Mouse (Mus musculus) limb, embryonic 10.5 days (tissue): ENCODE measurements around the gene Tbc1d7. TPM values are rescaled to one million over a fixed set of nuclear protein-coding genes. Genes with fewer than 3 reads are reported as not detected.

Source experiments
- DNase-seq: peaks from one replicate; pipeline ENCODE4 v3.0.0-alpha.2; 2017; ENCODE audit warnings: low spot score
- H3K27ac ChIP-seq: fragments of 300-500 bp; sonication (generic); 2 replicates; pipeline ENCODE4 v1.5.1; 2016; ENCODE audit warnings: mild to moderate bottlenecking
- H3K27me3 ChIP-seq: fragments of 300-500 bp; sonication (generic); 2 replicates; pipeline ENCODE4 v1.6.1; 2016; ENCODE audit warnings: low read depth, mild to moderate bottlenecking; ENCODE audit not compliant: poor library complexity, severe bottlenecking
- H3K36me3 ChIP-seq: fragments of 300-500 bp; sonication (generic); 2 replicates; pipeline ENCODE4 v1.6.1; 2016; ENCODE audit warnings: mild to moderate bottlenecking, moderate library complexity
- H3K4me1 ChIP-seq: fragments of 300-500 bp; sonication (generic); 2 replicates; pipeline ENCODE4 v1.6.1; 2016
- H3K4me3 ChIP-seq: fragments of 300-500 bp; sonication (generic); 2 replicates; pipeline ENCODE4 v1.5.1; 2016; ENCODE audit warnings: mild to moderate bottlenecking, moderate library complexity
- H3K9me3 ChIP-seq: fragments of 300-500 bp; sonication (generic); replicated peaks from 2 replicates; pipeline ENCODE4 v1.6.1; 2016; ENCODE audit warnings: mild to moderate bottlenecking
- WGBS: fragments of 180-500 bp; shearing (Covaris S2); methylation state at CpG from one replicate; pipeline ENCODE4 v1.1.7; 2016; 5-methylcytosine and 5-hydroxymethylcytosine counted together
- polyA plus RNA-seq: library from polyadenylated mRNA; unstranded; fragments of >200 nt; fragmentation: Nextera tagmentation; extraction: Ambion mirVana; gene quantifications from 2 replicates; pipeline ENCODE4 v1.2.1, GENCODE M21; 2016

Gene Tbc1d7
- polyA plus RNA-seq, 1 experiment from 2014 or later, result 67.6 TPM

DNA sequence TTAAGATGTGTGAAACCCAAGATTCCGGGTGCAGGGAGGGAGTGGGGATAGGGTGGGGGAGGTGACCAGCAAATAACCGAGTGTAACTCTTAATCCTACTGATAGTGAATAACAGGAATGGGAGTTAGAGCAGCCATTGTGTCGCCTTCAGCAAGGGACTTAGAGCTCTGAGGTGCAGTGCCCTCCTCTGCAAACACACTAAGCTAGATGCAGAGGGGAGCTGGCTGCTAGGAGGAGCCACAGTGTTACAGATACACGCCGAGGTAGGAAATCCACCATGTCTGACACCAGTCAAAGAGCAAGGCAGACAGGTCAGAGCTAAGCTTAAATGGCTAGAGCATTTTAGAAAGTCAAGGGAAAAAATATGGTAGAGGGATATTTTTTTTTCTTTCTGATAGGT is 13.9 kb downstream of the Tbc1d7 start:
- H3K36me3 ChIP-seq, result peaks cover 45% of the 10 kb centered on the region
- no peak for DNase-seq
- peak overlapping the region; percentile 74 for H3K27ac ChIP-seq
- 52% methylated on average over 5 of the region's 5 CpGs for WGBS
- H3K4me3 ChIP-seq, result no peak overlapping the region
- H3K9me3 ChIP-seq, result no peaks in the 10 kb centered on the region
- H3K27me3 ChIP-seq, result no peaks in the 10 kb centered on the region
- peaks cover 27% of the 10 kb centered on the region for H3K4me1 ChIP-seq

DNA sequence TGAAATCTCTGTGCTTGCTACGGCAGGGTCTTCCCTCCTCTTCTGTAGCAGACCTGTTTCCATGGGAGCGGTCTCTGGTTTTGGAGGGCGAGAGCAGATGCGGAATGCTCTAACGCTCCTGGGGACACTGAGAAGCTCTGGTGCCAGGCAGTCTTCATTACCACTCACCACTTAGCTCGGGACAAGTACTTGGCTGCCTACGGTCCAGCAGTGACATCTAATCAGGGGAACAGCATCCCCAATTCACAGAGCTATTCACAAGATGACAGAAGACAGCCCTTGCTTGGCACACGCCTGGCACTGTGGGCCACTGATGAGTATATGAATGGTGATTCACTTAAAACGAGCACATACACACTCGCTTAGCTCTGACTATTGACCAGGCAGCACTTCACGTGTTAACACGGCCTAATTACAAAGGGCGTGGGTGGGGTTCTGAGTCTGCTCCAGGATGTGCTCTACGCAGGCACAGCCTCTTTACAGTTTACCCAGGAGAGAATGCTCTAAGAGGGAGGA is 19.2 kb downstream of the Tbc1d7 start:
- H3K27ac ChIP-seq, result no peak overlapping the region
- H3K4me1 ChIP-seq, result peaks cover 14% of the 10 kb centered on the region
- peaks cover 50% of the 10 kb centered on the region for H3K36me3 ChIP-seq
- no peak for DNase-seq
- H3K9me3 ChIP-seq, result no peaks in the 10 kb centered on the region
- H3K4me3 ChIP-seq, result no peak overlapping the region
- no peaks in the 10 kb centered on the region for H3K27me3 ChIP-seq
- 93% methylated on average over 14 of the region's 14 CpGs for WGBS

DNA sequence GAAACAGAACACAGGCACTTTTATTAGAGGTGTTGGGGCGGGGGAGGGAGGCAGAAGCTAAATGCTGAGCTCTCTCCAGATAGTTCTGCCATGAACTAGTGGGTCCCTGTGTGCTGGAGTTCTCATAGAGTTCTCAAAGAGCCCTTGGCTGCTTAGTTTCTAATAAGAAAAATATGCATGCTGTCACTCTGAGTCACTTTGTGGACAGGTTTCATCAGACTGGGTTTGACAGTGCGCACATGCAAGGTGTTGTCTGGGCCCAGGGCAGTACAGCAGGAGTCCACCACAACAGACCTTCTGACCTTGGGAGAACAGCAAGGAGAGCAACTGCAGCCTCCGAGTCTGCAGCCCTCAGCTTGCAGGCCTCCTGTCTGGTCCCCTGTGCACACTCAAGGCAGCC is 21.6 kb downstream of the Tbc1d7 start:
- no peak for DNase-seq
- 86% methylated on average over 3 of the region's 3 CpGs for WGBS
- H3K27me3 ChIP-seq, result no peaks in the 10 kb centered on the region
- H3K36me3 ChIP-seq, result peaks cover 38% of the 10 kb centered on the region
- H3K9me3 ChIP-seq, result no peaks in the 10 kb centered on the region
- H3K4me1 ChIP-seq, result peaks cover 19% of the 10 kb centered on the region
- H3K27ac ChIP-seq, result no peak overlapping the region
- H3K4me3 ChIP-seq, result no peak overlapping the region

GRCm38 (mm10) chr13:43148692-43149091 is 22.6 kb downstream of the Tbc1d7 start:
- H3K27me3 ChIP-seq, result no peaks in the 10 kb centered on the region
- no peak overlapping the region for H3K4me3 ChIP-seq
- H3K9me3 ChIP-seq, result no peaks in the 10 kb centered on the region
- DNase-seq, result no peak
- WGBS, result 60% methylated on average over 4 of the region's 4 CpGs
- peaks cover 29% of the 10 kb centered on the region for H3K36me3 ChIP-seq
- no peak overlapping the region for H3K27ac ChIP-seq
- H3K4me1 ChIP-seq, result peaks cover 19% of the 10 kb centered on the region

DNA sequence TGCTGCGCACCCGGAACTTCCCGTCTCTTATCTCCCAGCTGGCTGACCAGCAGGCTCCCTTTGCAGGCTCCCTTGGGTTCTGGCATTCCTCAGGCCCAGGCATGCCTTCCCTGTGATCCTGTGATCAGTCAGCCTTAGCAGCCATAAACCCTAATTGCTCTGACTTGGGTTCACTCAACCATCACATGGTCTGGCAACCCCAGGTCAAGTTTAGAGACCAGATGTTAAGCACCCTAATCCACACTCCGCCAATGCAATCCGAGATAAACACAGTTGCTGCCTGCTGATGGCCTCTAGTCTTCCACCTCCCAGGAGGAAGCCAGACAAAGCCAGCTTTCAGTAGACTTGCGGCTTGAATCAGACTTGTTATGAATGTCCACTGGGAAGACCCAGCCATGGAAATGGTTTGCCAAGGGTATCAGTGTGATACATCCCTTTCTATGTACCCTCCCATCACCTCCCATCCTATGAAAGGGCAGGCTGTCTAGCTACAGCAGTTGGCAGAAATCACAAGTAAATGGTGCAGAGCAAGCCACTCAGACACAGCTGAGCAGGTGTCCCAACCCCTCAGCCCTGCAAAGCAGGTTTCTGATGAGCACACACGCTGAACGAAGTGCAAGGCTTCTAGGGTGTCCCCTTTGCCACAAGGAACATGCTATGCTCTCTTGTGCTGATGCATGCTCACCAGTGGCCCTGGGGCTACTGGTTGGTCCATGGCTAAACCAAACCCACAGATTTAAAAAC is 24.6 kb downstream of the Tbc1d7 start:
- H3K27ac ChIP-seq, result no peak overlapping the region
- DNase-seq, result no peak
- peaks cover 10% of the 10 kb centered on the region for H3K36me3 ChIP-seq
- no peaks in the 10 kb centered on the region for H3K27me3 ChIP-seq
- WGBS, result 44% methylated on average over 8 of the region's 8 CpGs
- peaks cover 19% of the 10 kb centered on the region for H3K4me1 ChIP-seq
- no peaks in the 10 kb centered on the region for H3K9me3 ChIP-seq
- H3K4me3 ChIP-seq, result no peak overlapping the region

DNA sequence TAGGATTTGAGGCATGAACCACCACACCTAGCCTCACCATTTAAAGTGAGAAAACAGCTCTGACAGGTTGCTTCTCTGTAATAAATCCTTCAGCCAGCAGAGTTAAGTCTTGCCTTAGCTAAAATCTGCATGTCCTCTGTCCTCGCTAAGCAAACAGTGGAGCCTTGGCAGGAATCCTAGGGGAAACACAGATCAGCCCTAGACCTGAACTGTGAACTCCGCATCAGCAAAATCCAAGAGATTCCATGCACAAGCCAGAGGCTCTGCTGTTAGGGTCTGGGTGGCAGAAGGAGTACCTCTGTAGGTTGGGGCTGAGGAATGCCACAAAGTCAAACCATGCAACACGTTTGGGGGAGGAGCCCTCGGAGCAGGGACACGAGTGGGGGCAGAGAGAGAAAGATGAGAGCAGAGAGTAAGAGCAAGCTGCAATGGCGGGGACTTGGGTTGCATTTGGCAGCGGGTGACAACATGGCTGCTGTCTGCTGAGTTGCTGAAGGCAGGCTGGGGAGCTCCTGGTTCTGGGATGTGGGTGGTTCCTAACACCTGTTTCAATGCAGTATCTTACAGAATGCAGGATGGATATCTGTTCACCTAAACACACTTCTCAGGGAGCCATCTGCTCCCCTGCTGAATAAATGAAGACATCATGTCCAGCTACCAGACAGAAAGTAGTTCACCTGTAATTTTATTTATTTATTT is 26.4 kb downstream of the Tbc1d7 start:
- 76% methylated on average over 7 of the region's 7 CpGs for WGBS
- no peaks in the 10 kb centered on the region for H3K27me3 ChIP-seq
- no peak overlapping the region for H3K27ac ChIP-seq
- H3K36me3 ChIP-seq, result no peaks in the 10 kb centered on the region
- peaks cover 19% of the 10 kb centered on the region for H3K4me1 ChIP-seq
- no peak for DNase-seq
- H3K9me3 ChIP-seq, result no peaks in the 10 kb centered on the region
- no peak overlapping the region for H3K4me3 ChIP-seq

DNA sequence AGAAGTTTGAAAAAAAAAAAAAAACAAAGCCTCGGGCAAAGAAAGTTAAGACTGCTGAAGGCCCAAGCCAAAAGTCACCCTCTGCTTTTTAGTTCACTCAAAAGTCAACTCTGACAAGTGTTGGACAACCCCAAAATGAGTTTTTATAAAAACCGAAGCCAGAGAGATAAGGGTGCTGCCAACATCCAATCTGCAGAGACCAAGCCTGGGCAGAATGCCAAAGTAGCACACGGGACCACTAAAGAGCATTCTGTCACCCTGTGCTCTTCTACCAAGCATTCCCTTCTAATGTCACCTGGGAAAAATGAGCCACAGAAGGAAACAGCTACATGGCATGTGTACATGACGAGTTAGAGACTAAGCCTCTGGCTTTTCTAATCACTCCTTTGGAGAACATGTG is 36.8 kb downstream of the Tbc1d7 start:
- H3K36me3 ChIP-seq, result no peaks in the 10 kb centered on the region
- no peak for DNase-seq
- no peaks in the 10 kb centered on the region for H3K9me3 ChIP-seq

GRCm38 (mm10) chr13:43133400-43133799 is 37.9 kb downstream of the Tbc1d7 start:
- H3K27me3 ChIP-seq, result no peaks in the 10 kb centered on the region

More for the DNA sequence above, 36.8 kb downstream of the Tbc1d7 start:
- 87% methylated on average over 4 of the region's 4 CpGs for WGBS
- no peak overlapping the region for H3K27ac ChIP-seq
- no peaks in the 10 kb centered on the region for H3K27me3 ChIP-seq
- H3K4me3 ChIP-seq, result no peak overlapping the region
- H3K4me1 ChIP-seq, result peaks cover 20% of the 10 kb centered on the region

DNA sequence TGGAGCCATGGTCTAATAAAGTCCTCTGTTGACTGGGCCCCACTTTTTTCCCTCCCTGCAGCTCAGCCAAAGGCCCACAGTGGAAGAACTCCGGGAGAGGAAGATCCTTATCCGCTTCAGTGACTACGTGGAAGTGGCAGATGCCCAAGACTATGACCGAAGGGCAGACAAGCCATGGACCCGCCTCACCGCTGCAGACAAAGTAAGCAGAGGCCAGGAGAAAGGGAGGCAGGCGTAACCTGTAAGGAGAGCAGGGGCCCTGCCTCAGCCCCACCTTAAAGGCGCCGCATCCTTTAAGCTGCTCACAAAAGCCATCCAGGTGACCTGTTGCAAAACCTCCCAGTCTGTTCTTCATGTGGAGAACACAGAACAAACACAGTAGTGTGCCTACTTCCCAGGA is 38.4 kb downstream of the Tbc1d7 start:
- no peak for DNase-seq
- H3K4me3 ChIP-seq, result no peak overlapping the region
- H3K27ac ChIP-seq, result no peak overlapping the region; the same call in 1 of the 2 replicates
- H3K4me1 ChIP-seq, result peaks cover 23% of the 10 kb centered on the region
- no peaks in the 10 kb centered on the region for H3K27me3 ChIP-seq
- H3K36me3 ChIP-seq, result no peaks in the 10 kb centered on the region
- H3K9me3 ChIP-seq, result no peaks in the 10 kb centered on the region
- WGBS, result 82% methylated on average over 9 of the region's 9 CpGs

More at GRCm38 (mm10) chr13:43133400-43133799, 37.9 kb downstream of the Tbc1d7 start:
- Histone ChIP-seq H3K27ac (no peak overlapping the region), H3K4me3 (no peak overlapping the region), H3K4me1 (peaks cover 23% of the 10 kb centered on the region), H3K9me3 (no peaks in the 10 kb centered on the region), H3K36me3 (no peaks in the 10 kb centered on the region)
- 72% methylated on average over 7 of the region's 7 CpGs for WGBS
- DNase-seq, result no peak

DNA sequence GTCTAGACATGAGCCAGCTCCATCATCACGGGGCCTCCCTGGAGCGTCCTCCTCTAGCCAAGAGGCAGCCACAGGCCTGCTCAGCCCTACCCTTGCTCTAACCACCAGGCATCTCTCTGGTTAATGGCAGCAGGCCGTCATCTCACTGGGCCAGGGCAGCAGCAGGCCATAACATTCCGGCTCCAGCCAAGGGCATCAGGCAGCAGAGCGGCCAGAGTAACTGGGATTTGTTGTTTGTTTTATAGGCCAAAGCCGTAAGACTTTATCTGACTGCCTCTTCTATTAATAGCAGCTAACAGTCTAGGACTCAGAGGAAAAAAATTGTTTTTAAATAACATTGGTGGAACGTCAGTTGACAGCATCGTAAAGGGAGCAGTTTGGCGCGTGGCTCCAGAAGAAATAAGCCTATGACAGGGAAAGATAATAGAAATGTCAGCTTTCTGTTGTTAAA is 39.5 kb downstream of the Tbc1d7 start:
- no peaks in the 10 kb centered on the region for H3K27me3 ChIP-seq
- H3K36me3 ChIP-seq, result no peaks in the 10 kb centered on the region
- H3K9me3 ChIP-seq, result no peaks in the 10 kb centered on the region
- peaks cover 23% of the 10 kb centered on the region for H3K4me1 ChIP-seq
- H3K27ac ChIP-seq, result no peak overlapping the region; the same call in 1 of the 2 replicates
- no peak for DNase-seq
- no peak overlapping the region for H3K4me3 ChIP-seq
- WGBS, result 78% methylated on average over 10 of the region's 10 CpGs

- Histone ChIP-seq H3K27me3 (no peaks in the 10 kb centered on the region), H3K9me3 (no peaks in the 10 kb centered on the region), H3K36me3 (no peaks in the 10 kb centered on the region), H3K27ac (no peak overlapping the region), H3K4me3 (no peak overlapping the region), H3K4me1 (peaks cover 28% of the 10 kb centered on the region)
- no peak for DNase-seq
- WGBS, result 71% methylated on average over 6 of the region's 6 CpGs
Measured at GRCm38 (mm10) chr13:43130161-43130560, 41.1 kb downstream of the Tbc1d7 start.

DNA sequence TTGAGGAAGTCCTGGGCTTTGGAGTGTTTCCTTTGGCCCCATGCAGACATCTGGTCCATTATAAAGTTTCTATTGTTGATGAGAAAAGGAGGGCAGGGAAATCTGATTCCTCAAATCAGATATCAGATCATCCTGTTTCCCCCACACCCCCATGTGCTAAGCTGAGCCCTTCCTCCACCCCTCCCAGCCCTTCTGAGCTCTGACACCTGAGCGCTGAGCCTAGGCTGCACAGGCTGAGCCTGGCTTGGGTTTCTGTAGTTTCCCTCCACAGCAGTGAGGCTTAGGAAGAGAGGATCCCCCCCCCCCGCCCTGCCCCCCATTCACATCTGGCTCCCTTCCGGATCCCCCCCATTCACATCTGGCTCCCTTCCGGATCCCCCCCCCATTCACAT is 46.6 kb downstream of the Tbc1d7 start:
- DNase-seq, result no peak
- H3K27ac ChIP-seq, result 0 out of 2 replicates have a peak overlapping the region, but pooled peaks have one; percentile 25
- 45% methylated on average over 4 of the region's 4 CpGs for WGBS
- no peak overlapping the region for H3K4me3 ChIP-seq
- H3K36me3 ChIP-seq, result no peaks in the 10 kb centered on the region
- peaks cover 37% of the 10 kb centered on the region for H3K4me1 ChIP-seq
- no peaks in the 10 kb centered on the region for H3K9me3 ChIP-seq
- H3K27me3 ChIP-seq, result no peaks in the 10 kb centered on the region
